Mouse (Mus musculus): ENCODE measurements around the gene Pi4ka.

Gene Pi4ka

DNA sequence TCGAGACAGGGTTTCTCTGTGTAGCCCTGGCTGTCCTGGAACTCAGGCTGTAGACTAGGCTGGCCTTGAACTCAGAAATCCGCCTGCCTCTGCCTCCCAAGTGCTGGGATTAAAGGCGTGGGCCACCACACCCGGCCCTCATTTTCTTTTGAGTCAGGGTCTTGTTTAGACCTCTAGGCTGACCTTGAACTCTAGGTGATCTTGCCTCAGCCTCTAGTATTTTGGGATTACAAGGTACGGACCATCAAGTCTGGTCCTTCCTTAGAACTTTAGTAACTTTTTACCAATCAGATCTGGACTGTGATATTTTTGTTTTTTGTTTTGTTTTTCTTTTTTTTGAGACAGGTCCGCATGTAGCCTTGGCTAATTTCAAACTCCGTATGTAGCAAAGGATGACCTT, 130.4 kb downstream of the Pi4ka start, which contains the start of gene Tmem191c:
Gene Tmem191c, plus strand, starts transcription at position 357 of the 400 bp plus-strand sequence.
- DNase-seq (ENCODE audit: low spot score in 2 of 2): no peak

DNA sequence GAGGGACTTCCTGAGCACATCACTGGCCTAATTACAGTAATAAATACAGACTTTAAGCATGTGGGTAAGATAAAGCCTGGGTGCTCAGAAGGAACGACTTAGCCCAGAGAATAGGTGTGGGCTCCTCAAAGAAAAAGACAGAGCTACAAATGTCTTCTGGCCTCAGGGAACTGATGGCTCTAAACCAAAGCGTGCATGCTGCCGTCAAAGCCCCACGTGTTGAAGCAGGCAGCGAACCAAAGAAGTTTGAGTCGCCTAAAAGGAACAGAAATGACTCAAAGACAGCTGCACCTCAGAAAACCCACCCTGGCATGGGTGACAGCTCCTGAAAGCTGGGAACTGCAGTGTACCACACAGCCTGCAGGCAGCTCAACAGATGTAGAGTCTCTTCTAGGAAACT, 134.3 kb downstream of the Pi4ka start:
- no peak for DNase-seq (ENCODE audit: low spot score in 2 of 2)

DNA sequence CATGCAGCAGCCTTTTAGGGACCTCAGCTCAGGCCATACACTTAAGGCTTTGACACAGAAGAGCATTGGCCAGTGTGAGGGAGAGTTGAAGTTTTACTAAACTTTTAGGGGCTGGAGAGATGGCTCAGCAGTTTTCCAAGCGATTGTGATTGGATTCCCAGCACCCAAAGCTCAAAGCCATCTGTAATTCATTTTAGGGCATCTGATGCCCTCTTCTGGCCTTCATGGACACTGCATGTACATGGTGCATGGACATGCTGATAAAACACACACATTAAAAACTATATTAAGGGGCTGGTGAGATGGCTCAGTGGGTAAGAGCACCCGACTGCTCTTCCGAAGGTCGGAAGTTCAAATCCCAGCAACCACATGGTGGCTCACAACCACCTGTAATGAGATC, 135.0 kb downstream of the Pi4ka start:
- no peak for DNase-seq (ENCODE audit: low spot score in 2 of 2)

DNA sequence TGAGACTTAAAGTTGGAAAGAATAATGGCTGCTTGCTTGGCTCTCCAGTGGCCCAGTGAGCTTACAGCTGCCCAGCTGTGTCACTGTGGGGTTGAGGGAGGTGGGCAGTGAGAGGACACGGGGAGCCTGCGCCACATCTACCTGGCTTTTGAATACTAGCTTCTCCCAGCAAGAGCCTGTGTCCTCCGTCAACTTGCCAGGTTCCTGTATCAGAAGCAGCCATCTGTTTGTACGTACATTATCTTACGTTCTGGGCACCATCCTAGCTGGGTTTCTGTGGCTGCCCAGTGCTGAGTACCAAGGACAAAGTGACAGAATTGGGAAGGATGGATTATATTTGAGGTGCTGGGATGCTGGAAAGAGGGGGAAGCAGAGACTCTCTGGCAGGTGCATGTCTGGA, 136.2 kb downstream of the Pi4ka start:
- no peak for DNase-seq (ENCODE audit: low spot score in 2 of 2)

DNA sequence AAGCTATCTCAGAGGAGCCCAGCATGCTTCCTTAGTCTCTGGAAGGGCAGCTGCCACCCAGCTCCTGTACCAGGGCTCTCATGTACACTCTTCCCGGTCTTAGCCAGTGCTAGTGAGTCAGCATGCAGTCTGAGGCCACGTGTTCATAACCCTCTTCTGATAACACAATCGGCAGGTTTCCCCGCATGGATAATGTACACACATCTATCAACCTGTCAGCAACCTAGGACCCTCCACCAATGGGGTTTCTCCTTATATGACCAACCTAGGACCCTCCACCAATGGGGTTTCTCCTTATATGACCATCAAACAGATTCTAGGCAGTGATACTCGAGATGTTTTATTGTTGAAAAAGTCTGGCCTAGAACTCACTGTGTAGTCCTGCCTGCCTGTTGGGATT, 138.2 kb downstream of the Pi4ka start:
- DNase-seq (ENCODE audit: low spot score in 2 of 2): no peak

DNA sequence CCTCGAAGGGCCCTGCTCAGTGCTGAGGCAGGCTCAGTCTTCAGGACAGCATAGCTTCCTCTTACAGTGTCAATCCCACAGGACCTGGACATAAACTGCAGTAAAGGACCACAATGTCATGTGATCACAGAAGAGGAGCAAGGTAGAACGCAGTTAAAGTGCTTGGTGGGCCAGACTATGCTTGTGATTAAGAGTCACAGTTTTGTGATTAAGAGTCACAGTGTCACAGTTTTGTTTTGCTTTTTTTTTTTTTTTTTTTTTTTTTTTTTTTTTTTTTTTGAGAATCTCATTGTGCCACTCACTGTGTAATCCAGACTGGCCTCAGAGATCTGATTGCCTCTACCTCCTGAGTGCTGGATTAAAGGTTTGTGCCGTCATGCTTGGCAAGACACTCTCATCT, 140.0 kb downstream of the Pi4ka start:
- DNase-seq (ENCODE audit: low spot score in 2 of 2): no peak

DNA sequence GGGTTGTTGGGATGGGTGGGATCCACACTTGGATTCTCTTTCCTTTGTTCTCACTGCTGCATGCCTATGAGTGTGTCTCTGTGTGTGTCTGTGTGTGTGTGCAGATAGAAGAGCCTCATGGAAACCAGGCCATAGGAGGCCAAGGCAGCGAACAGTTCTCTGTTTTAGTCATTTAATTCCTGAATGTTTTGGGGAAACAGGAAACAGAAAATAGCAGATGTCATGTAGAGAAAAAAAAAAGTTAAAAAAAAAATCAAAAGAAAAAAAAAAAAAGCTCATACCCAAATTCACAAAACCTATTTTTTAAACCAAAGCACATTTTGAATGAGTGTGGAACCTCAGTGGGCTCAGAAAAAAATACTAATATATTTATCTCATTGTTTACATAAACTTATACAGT, 144.8 kb downstream of the Pi4ka start:
- no peak for DNase-seq (ENCODE audit: low spot score in 2 of 2)

DNA sequence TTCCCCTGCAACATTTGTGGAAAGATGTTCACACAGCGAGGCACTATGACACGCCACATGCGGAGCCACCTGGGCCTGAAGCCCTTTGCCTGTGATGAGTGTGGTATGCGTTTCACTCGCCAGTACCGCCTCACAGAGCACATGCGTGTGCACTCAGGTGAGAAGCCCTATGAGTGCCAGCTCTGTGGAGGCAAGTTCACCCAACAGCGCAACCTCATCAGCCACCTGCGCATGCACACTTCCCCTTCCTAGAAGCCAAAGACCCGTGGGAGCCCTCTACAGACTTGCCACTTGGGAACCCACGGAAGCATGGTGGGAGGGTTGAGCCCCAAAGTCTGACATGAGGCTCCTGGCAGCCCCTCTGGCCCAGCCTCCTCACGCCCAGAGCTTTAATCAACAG, 147.2 kb downstream of the Pi4ka start:
- DNase-seq (ENCODE audit: low spot score in 2 of 2): peak in 1 of 2 experiments; percentile 60

DNA sequence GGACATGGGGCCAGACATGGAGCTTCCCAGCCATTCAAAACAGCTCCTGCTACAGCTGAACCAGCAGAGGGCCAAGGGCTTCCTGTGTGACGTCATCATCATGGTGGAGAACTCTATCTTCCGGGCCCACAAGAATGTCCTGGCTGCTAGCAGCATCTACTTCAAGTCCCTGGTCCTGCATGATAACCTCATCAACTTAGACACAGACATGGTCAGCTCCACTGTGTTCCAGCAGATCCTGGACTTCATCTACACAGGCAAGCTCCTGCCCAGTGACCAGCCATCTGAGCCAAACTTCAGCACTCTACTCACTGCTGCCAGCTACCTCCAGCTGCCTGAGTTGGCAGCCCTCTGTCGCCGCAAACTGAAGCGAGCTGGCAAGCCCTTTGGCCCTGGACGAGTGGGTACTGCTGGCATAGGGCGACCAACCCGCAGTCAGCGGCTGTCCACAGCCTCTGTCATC, 148.7 kb downstream of the Pi4ka start:
- no peak for DNase-seq (ENCODE audit: low spot score in 2 of 2)

DNA sequence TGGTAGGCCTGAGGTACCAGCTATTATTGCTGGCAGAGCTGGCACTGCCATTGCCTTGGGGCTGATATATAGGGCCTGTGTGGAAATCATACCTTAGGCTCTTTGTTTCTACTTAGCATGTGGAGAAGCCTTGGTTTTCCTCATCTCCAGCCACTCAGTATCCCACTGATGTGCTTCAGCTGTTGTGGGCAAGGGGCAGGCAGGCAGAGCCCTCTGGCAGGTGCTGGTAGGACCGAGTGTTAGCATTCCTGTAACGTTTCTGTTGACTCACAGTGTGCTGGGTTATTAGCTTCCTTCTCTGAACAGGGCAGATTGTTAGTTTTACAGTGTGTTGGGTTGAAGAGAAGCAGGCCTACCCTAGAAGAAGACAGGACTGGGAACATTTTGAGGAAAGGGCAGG, 150.8 kb downstream of the Pi4ka start:
- no peak for DNase-seq (ENCODE audit: low spot score in 2 of 2)

DNA sequence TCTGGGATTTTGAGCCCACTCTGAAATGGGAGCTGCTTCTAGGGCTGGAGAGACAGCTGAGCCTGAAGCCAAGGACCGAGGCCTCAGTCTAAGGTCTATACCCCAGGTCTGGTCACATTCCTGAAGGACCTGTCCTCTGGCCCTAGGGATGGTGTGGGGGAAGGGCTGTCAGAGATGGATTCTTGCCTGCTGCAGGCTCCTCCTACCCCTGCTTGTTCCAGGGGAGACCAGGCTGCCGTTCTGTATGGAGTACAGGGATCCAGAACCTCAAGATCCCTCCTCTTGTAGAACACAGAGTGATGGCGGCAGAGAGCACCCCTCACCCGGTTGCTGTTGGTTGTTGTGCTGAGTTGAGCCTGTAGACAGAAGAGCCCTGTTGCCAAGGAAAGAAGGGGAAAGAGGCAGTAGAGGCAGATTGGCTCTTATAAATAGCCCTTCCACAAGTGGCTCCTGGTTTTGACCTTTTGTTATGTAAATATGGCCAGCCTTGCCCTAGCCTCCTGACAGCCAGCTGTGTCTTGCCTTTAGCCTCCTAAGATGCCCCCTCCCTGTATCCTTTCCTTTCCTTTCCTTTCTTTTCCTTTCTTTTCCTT, 152.0 kb downstream of the Pi4ka start:
- DNase-seq (ENCODE audit: low spot score in 2 of 2): no peak

DNA sequence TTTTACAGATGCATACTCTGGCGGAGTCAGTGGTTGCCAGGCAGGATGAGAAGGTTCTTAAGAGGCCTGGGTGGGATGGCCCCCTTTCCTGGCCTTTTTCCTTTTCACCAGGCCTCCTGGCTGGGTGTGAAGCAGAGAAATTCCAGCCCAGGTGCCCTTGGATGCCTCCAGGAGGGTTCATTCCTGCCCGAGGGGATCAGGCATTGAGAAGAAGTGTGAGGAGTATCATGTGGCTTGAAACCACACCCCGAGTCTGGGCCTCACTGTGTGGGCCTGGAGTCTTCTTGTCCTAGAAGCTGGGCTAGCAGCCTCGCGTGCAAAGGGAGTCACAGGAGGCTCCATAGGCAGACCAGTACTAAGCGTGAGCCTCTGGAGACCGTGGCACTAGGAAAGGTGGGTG, 153.3 kb downstream of the Pi4ka start:
- no peak for DNase-seq (ENCODE audit: low spot score in 2 of 2)

DNA sequence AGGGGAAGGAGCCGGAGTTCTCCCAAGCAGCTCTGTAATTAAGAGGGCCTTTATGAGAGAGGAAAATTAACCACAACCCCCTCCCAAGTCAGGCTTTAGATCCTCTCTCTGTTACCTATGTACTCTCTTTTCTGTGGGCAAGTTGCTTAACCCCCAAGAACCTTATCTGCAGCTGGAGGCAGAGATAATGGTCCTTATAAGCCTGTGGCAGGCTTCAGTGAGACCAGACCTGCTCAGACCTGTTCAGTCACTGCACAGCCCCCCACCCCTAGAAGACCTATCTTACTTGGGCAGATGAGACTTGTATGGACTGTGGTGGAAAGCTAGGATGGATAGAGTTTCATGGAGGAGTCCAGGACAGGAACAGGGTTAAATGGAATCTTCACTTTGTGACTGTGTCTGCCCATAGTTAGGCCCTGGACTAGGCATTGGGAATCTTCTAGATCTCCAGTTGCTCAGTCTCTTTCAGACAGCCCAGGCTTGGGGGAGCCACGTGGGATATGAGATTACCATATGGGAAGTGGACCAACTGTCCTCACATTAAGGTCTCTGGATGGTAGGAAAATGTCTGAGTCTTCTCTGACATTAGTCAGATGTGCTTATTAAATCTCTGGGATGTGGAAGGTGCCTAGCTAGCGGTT, 153.9 kb downstream of the Pi4ka start:
- no peak for DNase-seq (ENCODE audit: low spot score in 2 of 2)

DNA sequence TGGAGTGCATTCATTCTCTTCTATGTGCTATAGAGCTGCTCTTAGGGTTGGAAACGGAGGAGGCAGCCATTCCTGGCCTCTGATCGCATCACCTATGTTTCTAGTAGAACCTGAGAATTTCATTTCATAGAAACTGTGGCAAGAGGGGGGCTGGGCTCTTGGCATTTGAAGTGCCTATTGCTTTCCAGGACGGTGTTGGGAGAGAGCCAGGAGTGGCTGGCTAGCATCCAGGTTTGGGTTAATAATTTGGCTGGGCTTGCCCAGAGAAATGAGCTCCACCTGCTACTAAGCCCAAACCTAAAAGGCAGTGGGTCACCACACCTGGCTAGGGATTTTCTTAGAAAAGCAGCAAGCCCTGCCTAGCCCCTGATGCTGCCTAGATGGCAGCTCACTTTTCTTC, 154.6 kb downstream of the Pi4ka start:
- DNase-seq (ENCODE audit: low spot score in 2 of 2): peak in 1 of 2 experiments; percentile 38

DNA sequence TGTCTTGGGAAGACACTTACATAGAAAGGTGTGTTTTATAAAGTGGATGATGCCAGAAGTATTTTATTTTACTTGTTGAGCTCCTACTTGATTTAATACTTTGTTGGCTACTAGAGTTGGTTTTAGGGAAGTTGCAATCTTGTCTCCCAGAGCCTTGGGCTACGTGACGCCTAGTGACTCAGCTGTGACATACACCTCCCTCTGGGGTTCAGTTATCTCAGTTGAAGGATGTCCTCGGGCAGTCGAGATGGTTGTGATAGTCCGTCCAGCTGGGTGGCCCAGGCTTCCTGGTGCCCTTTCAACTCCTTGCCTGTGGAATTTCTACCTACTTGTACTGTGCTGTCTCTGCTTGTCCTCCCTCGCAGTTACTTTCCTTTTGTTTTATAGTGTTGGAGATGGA, 157.0 kb downstream of the Pi4ka start:
- no peak for DNase-seq (ENCODE audit: low spot score in 2 of 2)

DNA sequence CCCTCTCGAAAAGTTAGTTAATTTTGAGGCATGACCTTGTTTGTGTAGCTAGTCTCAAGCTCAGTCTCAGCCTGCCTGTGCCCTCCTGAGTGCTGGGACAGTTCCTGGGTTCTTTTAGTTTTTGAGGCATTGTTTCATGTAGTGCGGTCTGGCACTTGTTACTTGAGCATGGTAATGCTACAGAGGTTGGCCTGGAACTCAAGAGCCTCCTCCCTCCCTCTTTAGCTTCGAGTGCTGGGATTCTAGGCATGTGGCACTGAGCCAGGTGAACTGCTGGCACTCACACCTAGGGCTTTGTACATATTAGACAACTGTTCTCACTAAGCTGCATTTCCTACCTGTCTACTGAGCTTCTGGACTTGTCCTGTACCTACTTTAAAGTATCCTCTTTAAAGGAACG, 158.4 kb downstream of the Pi4ka start:
- DNase-seq (ENCODE audit: low spot score in 2 of 2): no peak

DNA sequence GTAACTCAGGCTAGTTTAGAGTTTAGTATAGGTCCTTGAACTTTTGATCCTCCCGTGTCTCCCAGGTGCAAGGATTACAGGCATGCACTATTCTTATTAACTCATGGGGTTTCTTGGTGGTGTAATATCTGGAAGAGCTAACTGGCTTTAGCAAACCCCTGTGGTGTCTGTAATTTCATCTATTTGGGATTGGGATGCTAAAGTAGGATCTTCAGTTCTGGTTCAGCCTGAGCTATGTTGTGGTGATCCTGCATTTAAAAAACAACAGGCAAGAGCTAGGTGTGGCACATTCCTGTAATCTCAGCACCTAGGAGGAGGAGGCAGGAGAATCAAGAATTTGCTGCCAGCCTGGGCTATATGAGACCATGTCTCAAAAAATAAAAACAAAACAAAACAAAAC, 161.1 kb downstream of the Pi4ka start:
- no peak for DNase-seq (ENCODE audit: low spot score in 2 of 2)

DNA sequence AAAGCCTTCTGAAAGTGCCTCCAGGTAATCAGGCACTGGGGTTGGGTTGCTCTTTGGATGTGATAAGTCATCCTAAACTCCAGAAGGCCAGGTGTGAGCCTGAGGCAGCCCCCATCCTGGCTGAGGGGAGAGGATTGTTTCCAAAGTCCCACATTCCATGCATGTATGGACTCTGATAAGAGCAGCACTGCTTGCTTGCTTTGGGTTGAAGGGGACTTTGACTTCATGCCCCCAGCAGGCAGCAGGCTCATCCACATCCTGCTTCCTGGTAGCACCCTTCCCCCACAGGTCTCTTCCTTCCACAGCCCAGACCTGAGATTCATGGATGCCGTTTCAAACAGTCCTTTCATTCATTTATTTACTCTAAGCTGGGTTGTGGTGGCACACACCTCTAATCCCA, 162.4 kb downstream of the Pi4ka start:
- DNase-seq (ENCODE audit: low spot score in 2 of 2): no peak

DNA sequence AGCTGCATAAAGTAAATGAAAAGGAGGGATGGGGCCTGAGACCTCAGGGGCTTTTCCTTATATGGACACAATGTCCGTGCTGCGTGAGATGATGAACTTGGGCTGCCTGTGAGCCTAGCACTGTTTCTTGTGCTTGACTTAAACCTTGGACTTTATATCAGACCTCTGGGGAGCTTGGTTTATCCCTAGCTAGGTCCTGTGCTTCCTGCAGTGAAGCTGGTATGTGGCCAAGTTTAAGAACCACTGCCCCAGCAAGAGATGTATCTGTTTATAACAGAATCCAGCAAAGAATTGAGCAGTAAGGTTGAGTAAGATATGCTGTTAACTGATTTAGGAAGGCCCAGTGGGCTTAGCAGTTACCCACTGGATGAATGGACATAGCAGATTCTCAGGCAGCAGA, 166.7 kb downstream of the Pi4ka start:
- DNase-seq (ENCODE audit: low spot score in 2 of 2): no peak

DNA sequence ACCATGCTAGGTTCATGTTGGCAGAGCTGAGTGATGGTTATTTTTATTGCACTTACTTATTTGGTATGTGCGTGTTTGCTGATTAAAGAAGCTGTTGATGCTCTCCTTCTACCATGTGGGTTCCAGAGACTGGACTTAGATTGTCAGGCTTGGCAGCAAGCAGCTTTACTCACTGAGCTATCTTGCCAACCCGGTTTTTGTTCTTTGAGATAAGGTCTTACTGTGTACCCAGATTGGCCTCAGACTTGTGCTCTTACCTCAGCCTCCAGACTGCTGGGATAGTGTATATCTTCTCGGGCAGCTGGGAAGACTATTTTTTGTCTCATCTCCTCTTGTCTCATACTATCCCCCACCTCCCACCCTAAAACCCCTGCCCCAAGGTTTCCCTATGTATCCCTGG, 168.5 kb downstream of the Pi4ka start:
- no peak for DNase-seq (ENCODE audit: low spot score in 2 of 2)

DNA sequence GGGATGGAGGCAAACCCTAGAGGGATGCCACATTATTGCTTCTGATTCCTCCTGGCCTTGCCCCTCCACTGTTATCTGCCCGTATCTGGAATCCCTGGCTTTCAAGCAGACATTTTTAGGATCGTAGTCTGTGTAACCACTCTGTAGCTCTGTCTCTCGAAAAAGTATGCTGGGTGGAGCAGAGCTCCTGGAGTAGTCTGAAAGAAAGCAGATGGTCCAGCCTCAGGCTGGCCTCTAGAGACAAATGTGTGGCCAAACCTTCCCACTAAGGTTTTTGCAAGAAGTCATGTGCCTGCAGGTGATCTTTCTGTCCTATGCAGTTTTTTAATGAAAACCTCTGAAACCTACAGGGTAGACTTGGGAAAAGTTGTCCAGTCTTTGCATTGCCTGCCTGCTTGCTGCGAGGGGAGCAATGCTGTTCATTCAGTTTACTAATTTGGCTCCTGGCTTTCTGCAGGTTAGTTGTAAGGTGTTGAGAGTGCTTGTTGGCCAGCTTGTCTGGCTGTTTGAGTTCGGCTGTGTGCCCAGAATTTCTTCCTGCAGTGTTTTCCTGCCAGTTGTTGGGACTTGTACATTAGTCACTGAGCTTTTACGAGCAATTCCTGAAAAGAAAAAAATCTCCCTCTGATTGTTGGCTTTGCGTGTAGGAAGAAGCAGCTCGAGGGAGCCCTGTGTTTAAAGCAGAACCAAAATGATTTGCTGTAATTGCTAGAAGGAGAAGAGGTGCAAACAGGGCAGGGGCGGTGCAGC, 171.0 kb downstream of the Pi4ka start:
- DNase-seq (ENCODE audit: low spot score in 2 of 2): no peak

DNA sequence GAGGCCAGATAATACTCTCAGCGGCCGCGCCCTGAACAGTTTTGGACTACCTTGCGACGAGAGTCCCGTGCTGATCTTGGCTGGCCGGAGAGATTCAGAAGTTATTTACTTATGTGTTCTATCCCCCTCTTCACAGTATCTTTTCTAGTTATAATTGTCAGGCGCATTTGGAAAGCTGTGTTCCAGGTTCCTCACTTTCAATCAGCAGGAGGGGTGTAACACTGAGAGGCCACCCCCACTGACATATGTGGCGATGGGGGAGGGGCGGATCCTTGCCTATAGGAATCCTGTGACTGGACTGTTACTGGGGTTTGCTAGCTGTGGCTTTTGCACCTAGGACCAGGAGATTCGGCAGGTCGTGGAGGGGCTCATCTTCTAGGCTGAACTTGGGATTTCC, 171.6 kb downstream of the Pi4ka start:
- peak in 1 of 2 experiments; percentile 63 for DNase-seq (ENCODE audit: low spot score in 2 of 2)
